Mouse (Mus musculus) liver, embryonic 16.5 days (tissue): ENCODE measurements at regions not wholly inside any gene's neighbourhood (a gene's known extent, or its start where the extent isn't known, plus 50 kb on each side); places are given as distances from the start of the nearest gene placed in this dataset.
A peak's percentile ranks its signal among the peaks of the same experiment; 100 is the strongest.

Experiments used
- ATAC-seq: fragments of 200-750 bp; cut with Nextera tagmentation; 2 replicates; pipeline ENCODE4 v1.8.0; 2017; ENCODE audit warnings: low read depth, mild to moderate bottlenecking, moderate number of reproducible peaks, moderate library complexity
- H3K27ac ChIP-seq: fragments of 300-500 bp; sonication (generic); 2 replicates; pipeline ENCODE4 v1.5.1; 2014; ENCODE audit warnings: mild to moderate bottlenecking, low read length
- H3K27me3 ChIP-seq: fragments of 300-500 bp; sonication (generic); 2 replicates; pipeline ENCODE4 v1.6.1; 2014; ENCODE audit warnings: low read depth, low read length, mixed read lengths; ENCODE audit not compliant: control insufficient read depth, insufficient read depth
- H3K36me3 ChIP-seq: fragments of 300-500 bp; sonication (generic); 2 replicates; pipeline ENCODE4 v1.6.1; 2014; ENCODE audit warnings: mild to moderate bottlenecking; ENCODE audit not compliant: control insufficient read depth, insufficient read depth
- H3K4me1 ChIP-seq: fragments of 300-500 bp; sonication (generic); 2 replicates; pipeline ENCODE4 v1.6.1; 2014; ENCODE audit warnings: low read depth, low read length, mixed read lengths; ENCODE audit not compliant: control insufficient read depth
- H3K4me2 ChIP-seq: fragments of 300-500 bp; sonication (generic); 2 replicates; pipeline ENCODE4 v1.6.1; 2014; ENCODE audit warnings: low read depth, low read length, mixed read lengths
- H3K4me3 ChIP-seq: fragments of 300-500 bp; sonication (generic); 2 replicates; pipeline ENCODE4 v1.5.1; 2014; ENCODE audit warnings: low read depth, mild to moderate bottlenecking, low read length
- H3K9ac ChIP-seq: fragments of 300-500 bp; sonication (generic); 2 replicates; pipeline ENCODE4 v1.6.1; 2014; ENCODE audit warnings: low read depth, low read length
- H3K9me3 ChIP-seq: fragments of 300-500 bp; sonication (generic); replicated peaks from 2 replicates; pipeline ENCODE4 v1.6.1; 2016; ENCODE audit warnings: low read length; ENCODE audit not compliant: control insufficient read depth
- WGBS: fragments of 180-500 bp; shearing (Covaris S2); extraction: QIAGEN DNeasy Blood & Tissue Kit; methylation state at CpG from one replicate; pipeline ENCODE4 v1.1.7; 2014; ENCODE audit not compliant: insufficient replicate concordance; 5-methylcytosine and 5-hydroxymethylcytosine counted together

GRCm38 (mm10) chr1:119196674-119197414 is 143.4 kb upstream of the Gli2 start:
- Histone ChIP-seq H3K36me3 (no peaks in the 10 kb centered on the region), H3K9ac (no peak overlapping the region), H3K9me3 (no peaks in the 10 kb centered on the region), H3K27ac (no peak overlapping the region), H3K4me2 (no peak overlapping the region), H3K4me3 (no peak overlapping the region), H3K4me1 (no peaks in the 10 kb centered on the region; the same call in 1 of the 2 replicates), H3K27me3 (no peaks in the 10 kb centered on the region)
- peak; percentile 48 for ATAC-seq
- WGBS = 37% methylated on average over 13 of the region's 13 CpGs

- ATAC-seq = no peak
- no peak overlapping the region for H3K4me3 ChIP-seq
- no peaks in the 10 kb centered on the region for H3K36me3 ChIP-seq
- H3K9me3 ChIP-seq = no peaks in the 10 kb centered on the region
- H3K4me1 ChIP-seq = no peaks in the 10 kb centered on the region; the same call in 1 of the 2 replicates
- no peak overlapping the region for H3K27ac ChIP-seq
- no peak overlapping the region for H3K9ac ChIP-seq
- 65% methylated on average over 6 of the region's 6 CpGs for WGBS
- H3K27me3 ChIP-seq = no peaks in the 10 kb centered on the region; the same call in 1 of the 2 replicates
- H3K4me2 ChIP-seq = no peak overlapping the region
Measured at GRCm38 (mm10) chr1:119194533-119194932, 141.1 kb upstream of the Gli2 start.

- Histone ChIP-seq H3K4me1 (no peaks in the 10 kb centered on the region), H3K9me3 (no peaks in the 10 kb centered on the region), H3K4me2 (no peak overlapping the region), H3K27me3 (no peaks in the 10 kb centered on the region; the same call in 1 of the 2 replicates), H3K9ac (no peak overlapping the region), H3K27ac (no peak overlapping the region), H3K4me3 (no peak overlapping the region), H3K36me3 (no peaks in the 10 kb centered on the region)
- ATAC-seq = no peak
- WGBS = 35% methylated on average over 2 of the region's 2 CpGs
Measured at GRCm38 (mm10) chr1:119191177-119191576, 137.8 kb upstream of the Gli2 start.

GRCm38 (mm10) chr1:119189461-119190066 is 136.1 kb upstream of the Gli2 start:
- Histone ChIP-seq H3K4me2 (peak overlapping the region; percentile 29), H3K9ac (no peak overlapping the region), H3K36me3 (no peaks in the 10 kb centered on the region), H3K4me3 (no peak overlapping the region), H3K9me3 (no peaks in the 10 kb centered on the region), H3K4me1 (no peaks in the 10 kb centered on the region), H3K27ac (no peak overlapping the region), H3K27me3 (no peaks in the 10 kb centered on the region; the same call in 1 of the 2 replicates)
- ATAC-seq = no peak
- 6% methylated on average over 23 of the region's 23 CpGs for whole genome bisulfite sequencing

GRCm38 (mm10) chr1:119187301-119187700 is 133.9 kb upstream of the Gli2 start:
- no peak overlapping the region for H3K9ac ChIP-seq
- no peaks in the 10 kb centered on the region; the same call in 1 of the 2 replicates for H3K27me3 ChIP-seq
- H3K36me3 ChIP-seq = no peaks in the 10 kb centered on the region
- 53% methylated on average over 2 of the region's 2 CpGs for whole genome bisulfite sequencing
- ATAC-seq = no peak
- H3K4me1 ChIP-seq = no peaks in the 10 kb centered on the region
- no peaks in the 10 kb centered on the region for H3K9me3 ChIP-seq
- H3K27ac ChIP-seq = no peak overlapping the region
- no peak overlapping the region for H3K4me3 ChIP-seq
- H3K4me2 ChIP-seq = no peak overlapping the region

- no peaks in the 10 kb centered on the region; the same call in 1 of the 2 replicates for H3K27me3 ChIP-seq
- WGBS = 55% methylated on average over 4 of the region's 4 CpGs
- H3K4me1 ChIP-seq = no peaks in the 10 kb centered on the region
- no peaks in the 10 kb centered on the region for H3K36me3 ChIP-seq
- H3K4me2 ChIP-seq = no peak overlapping the region
- H3K4me3 ChIP-seq = no peak overlapping the region
- H3K9ac ChIP-seq = no peak overlapping the region
- no peak for ATAC-seq
- no peaks in the 10 kb centered on the region for H3K9me3 ChIP-seq
- no peak overlapping the region for H3K27ac ChIP-seq
Measured at GRCm38 (mm10) chr1:119186856-119187255, 133.4 kb upstream of the Gli2 start.

GRCm38 (mm10) chr1:119183558-119184270 is 130.3 kb upstream of the Gli2 start:
- no peaks in the 10 kb centered on the region for H3K9me3 ChIP-seq
- no peaks in the 10 kb centered on the region for H3K36me3 ChIP-seq
- H3K27me3 ChIP-seq = no peaks in the 10 kb centered on the region
- no peak overlapping the region for H3K27ac ChIP-seq
- no peak overlapping the region for H3K4me3 ChIP-seq
- H3K9ac ChIP-seq = no peak overlapping the region
- WGBS = 52% methylated on average over 17 of the region's 17 CpGs
- no peak overlapping the region for H3K4me2 ChIP-seq
- no peak for ATAC-seq
- no peaks in the 10 kb centered on the region for H3K4me1 ChIP-seq

GRCm38 (mm10) chr1:119173030-119173756 is 119.8 kb upstream of the Gli2 start:
- no peaks in the 10 kb centered on the region for H3K9me3 ChIP-seq
- H3K27ac ChIP-seq = peak overlapping the region; percentile 45
- no peak overlapping the region for H3K9ac ChIP-seq
- WGBS = 63% methylated on average over 5 of the region's 5 CpGs
- H3K4me3 ChIP-seq = no peak overlapping the region
- H3K27me3 ChIP-seq = no peaks in the 10 kb centered on the region
- H3K4me1 ChIP-seq = peaks cover 3% of the 10 kb centered on the region; the same call in 1 of the 2 replicates
- H3K4me2 ChIP-seq = no peak overlapping the region
- no peaks in the 10 kb centered on the region for H3K36me3 ChIP-seq
- ATAC-seq = peak; percentile 88
